In the genomic region with DNA sequence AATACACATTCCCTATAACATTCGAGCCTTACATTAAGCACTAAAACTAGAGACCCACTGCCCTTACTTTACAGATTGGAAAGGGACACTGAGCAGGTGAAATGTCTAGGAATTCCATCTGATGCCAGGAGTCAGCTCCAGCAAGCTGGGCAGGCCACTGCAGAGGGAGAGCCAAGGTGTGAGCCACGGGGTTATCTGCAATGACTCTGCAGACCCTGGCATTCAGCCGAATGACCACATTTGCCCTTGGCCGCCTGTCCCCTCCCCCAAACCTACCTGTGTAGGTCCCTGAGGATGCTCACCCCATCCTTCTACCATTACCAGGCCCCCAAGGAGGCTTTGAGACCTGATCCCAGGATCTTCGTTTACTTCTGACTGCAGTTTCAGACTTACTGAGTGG, we compare ENCODE assay signal across 8 mouse cellular contexts. TPM values are rescaled to one million over a fixed set of nuclear protein-coding genes. Genes with fewer than 3 reads are reported as not detected.
A peak's percentile ranks its signal among the peaks of the same experiment; 100 is the strongest.
DNase-seq lines count a peak whose midpoint lies in the region; ATAC-seq lines count a peak whose summit lies in the region.

No protein-coding gene starts in this region.

- intact Hi-C loops in left cerebral cortex, postnatal 4 days (cut with DNase I) = no loop called here

- 0 out of 2 replicates have a peak overlapping the region, but pooled peaks have one; percentile 100 for H3K4me2 ChIP-seq in embryonic facial prominence, embryonic 15.5 days (replicated peaks)

- H3K27me3 ChIP-seq in embryonic facial prominence, embryonic 15.5 days = peaks cover 43% of the 10 kb centered on the region
- H3K27me3 ChIP-seq in midbrain, embryonic 10.5 days (ENCODE audit: low read depth, poor library complexity, severe bottlenecking) = peaks cover 82% of the 10 kb centered on the region

- H3K4me1 ChIP-seq in brown adipose tissue, adult 24 weeks (ENCODE audit: control insufficient read depth, insufficient read depth, insufficient read length, low read length) = no peaks in the 10 kb centered on the region
- peaks cover 15% of the 10 kb centered on the region for H3K4me1 ChIP-seq in embryonic facial prominence, embryonic 15.5 days
- peaks cover 86% of the 10 kb centered on the region for H3K4me1 ChIP-seq in midbrain, embryonic 10.5 days

- peak; percentile 25 for DNase-seq in kidney, adult 18-20 months
- no peak for DNase-seq in kidney, postnatal 36 days
- no peak for DNase-seq in midbrain, embryonic 10.5 days (ENCODE audit: low spot score)
- DNase-seq in frontal cortex, postnatal 36 days (ENCODE audit: low spot score in 2 of 2) = no peak
- no peak for DNase-seq in left cerebral cortex, postnatal 4 days
- no peak for DNase-seq in layer of hippocampus, adult 11-12 months (ENCODE audit: low spot score)

- H3K9ac ChIP-seq in embryonic facial prominence, embryonic 15.5 days = no peak overlapping the region

- WGBS in embryonic facial prominence, embryonic 15.5 days = 73% methylated on average over 5 of the region's 5 CpGs
- 88% methylated on average over 5 of the region's 5 CpGs for WGBS in midbrain, embryonic 10.5 days

- H3K36me3 ChIP-seq in embryonic facial prominence, embryonic 15.5 days = no peaks in the 10 kb centered on the region
- no peaks in the 10 kb centered on the region for H3K36me3 ChIP-seq in midbrain, embryonic 10.5 days

- 0 out of 2 replicates have a peak overlapping the region, but pooled peaks have one; percentile 58 for H3K4me3 ChIP-seq in brown adipose tissue, adult 24 weeks (ENCODE audit: insufficient read depth, low read depth, low read length)
- H3K4me3 ChIP-seq in embryonic facial prominence, embryonic 15.5 days (replicated peaks) = no peak overlapping the region
- H3K4me3 ChIP-seq in midbrain, embryonic 10.5 days = peak overlapping the region; percentile 79

- H3K27ac ChIP-seq in brown adipose tissue, adult 24 weeks (replicated peaks; ENCODE audit: low read depth, low read length) = no peak overlapping the region
- H3K27ac ChIP-seq in embryonic facial prominence, embryonic 15.5 days (replicated peaks) = no peak overlapping the region
- peak overlapping the region; percentile 91 for H3K27ac ChIP-seq in midbrain, embryonic 10.5 days (replicated peaks)

- no peaks in the 10 kb centered on the region for H3K9me3 ChIP-seq in embryonic facial prominence, embryonic 15.5 days (replicated peaks)
- H3K9me3 ChIP-seq in midbrain, embryonic 10.5 days (replicated peaks) = no peaks in the 10 kb centered on the region

- no peak for ATAC-seq in embryonic facial prominence, embryonic 15.5 days (ENCODE audit: insufficient number of reproducible peaks, low FRiP score, low TSS enrichment, low read depth)

RNA-seq across cellular contexts. Expression of a gene that starts 1.3 kb away (rescaled TPM):
- not detected in 2 replicates for polyA plus RNA-seq in brown adipose tissue, adult 24 weeks (2012; ENCODE audit: insufficient read depth, insufficient read length, missing spikeins)
- polyA plus RNA-seq in embryonic facial prominence, embryonic 15.5 days (2015; fragmentation: Nextera tagmentation; extraction: Ambion mirVana) = 0.29 and 0.87 TPM in 2 replicates
- polyA plus RNA-seq in midbrain, embryonic 10.5 days (2016; fragmentation: Nextera tagmentation; extraction: Ambion mirVana) = 1.4 and 2.8 TPM in 2 replicates
- 10 to 100 TPM in 1 of 2 experiments, 1 to 10 TPM in 1; 9.1 to 10.7 TPM for total RNA-seq in left cerebral cortex, postnatal 4 days (2021)

RNA-seq across cellular contexts. Expression of a gene that starts 16.2 kb away (rescaled TPM):
- polyA plus RNA-seq in brown adipose tissue, adult 24 weeks (2012; ENCODE audit: insufficient read depth, insufficient read length, missing spikeins) = 0.50 and 0.87 TPM in 2 replicates
- 8.5 and 9.1 TPM in 2 replicates for polyA plus RNA-seq in embryonic facial prominence, embryonic 15.5 days (2015; fragmentation: Nextera tagmentation; extraction: Ambion mirVana)
- polyA plus RNA-seq in midbrain, embryonic 10.5 days (2016; fragmentation: Nextera tagmentation; extraction: Ambion mirVana) = 87.1 and 101 TPM in 2 replicates
- 1 to 10 TPM; 2.6 to 3.2 TPM for total RNA-seq in left cerebral cortex, postnatal 4 days (2021)
